Mouse (Mus musculus) megakaryocyte, embryonic 14.5 days (primary cell): Measurements from ENCODE around the gene Flvcr2.

Experiments used
- FLI1 ChIP-seq: IDR thresholded peaks from 2 replicates; pipeline ENCODE4 v1.6.1; 2012; ENCODE audit warnings: low read length, inconsistent platforms, mixed read lengths
- GATA1 ChIP-seq: IDR thresholded peaks from 3 replicates; pipeline ENCODE4 v1.6.1; 2012; ENCODE audit warnings: mixed read lengths, low read length, inconsistent platforms, borderline replicate concordance

DNA sequence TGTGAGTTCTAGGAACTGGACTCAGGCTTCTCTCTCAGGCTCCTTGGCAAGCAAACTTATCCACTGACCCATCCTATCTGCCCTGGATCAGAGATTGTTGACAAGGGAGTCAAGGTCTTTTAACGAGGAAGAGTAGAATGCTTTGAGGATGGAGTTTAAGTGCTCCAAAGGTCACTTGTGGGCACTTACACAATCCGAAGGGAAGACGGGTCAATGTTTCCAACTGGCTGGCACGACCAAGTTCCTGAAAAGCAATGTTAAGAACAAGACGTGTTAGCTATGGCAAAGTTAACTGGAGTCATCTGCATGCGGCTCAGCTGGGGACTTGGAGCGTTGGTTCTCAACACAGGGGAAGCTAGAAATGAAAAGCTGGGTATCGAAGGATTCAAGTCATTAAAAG lies 12.4 kb downstream of the Flvcr2 start:
- TF ChIP-seq GATA1 (no peak), FLI1 (no peak)
